Mouse (Mus musculus) inflammation-experienced regulatory T-cells, adult 6 months (primary cell): ENCODE data around the gene Cyfip2. TPM values are rescaled to one million over a fixed set of nuclear protein-coding genes. Genes with fewer than 3 reads are reported as not detected.

Experiments used
- ATAC-seq: one replicate; pipeline ENCODE4 v1.8.0; 2017
- polyA plus RNA-seq, 3 experiments: library from polyadenylated mRNA; unstranded; fragments of 100-300 nt; shearing (Covaris generic); gene quantifications; one replicate each; pipeline ENCODE4 v1.2.1; 2017

The Cyfip2 gene
- polyA plus RNA-seq, 3 experiments from 2014 or later, result 64.0 to 82.6 (median 70.0) TPM

DNA sequence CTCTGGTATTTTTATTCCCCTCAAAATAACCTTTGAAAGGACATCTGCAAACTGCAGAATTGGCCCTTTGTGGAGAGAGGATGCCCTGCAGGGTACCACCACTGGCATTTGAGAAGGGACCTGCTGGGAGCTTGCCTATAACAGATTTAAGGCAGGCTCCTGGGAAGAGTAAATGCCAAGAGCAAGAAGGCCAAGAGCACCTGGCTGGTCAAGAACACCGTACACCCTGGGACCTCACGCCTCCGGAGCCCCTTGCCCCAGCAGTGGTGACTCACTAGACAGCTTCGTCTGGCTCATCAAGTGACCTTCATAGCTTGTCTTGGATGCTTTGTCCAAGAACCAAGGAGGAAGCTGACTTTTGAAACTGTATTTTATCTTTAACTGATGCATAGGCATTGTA lies 79.9 kb downstream of the Cyfip2 start:
- ATAC-seq, result no peak

DNA sequence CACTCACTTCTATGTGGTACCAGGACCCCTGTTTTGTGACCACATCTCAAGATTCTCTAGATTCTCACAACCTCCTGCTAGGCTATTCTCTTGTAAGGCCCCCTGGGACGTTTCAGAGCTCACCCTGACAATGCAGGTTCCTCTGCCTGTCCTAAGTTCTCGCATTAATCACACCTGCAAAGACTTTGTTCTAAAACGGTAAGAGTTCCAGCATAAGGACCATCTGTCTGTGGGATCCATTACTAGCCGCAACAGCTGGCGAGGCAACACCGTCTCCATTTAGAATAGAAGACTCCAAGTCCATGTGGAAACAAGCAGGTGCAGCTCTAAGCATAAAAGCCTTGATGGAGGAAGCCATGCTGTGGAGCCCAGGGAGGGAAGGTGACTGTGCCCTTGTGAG lies 82.5 kb downstream of the Cyfip2 start:
- ATAC-seq, result no peak

DNA sequence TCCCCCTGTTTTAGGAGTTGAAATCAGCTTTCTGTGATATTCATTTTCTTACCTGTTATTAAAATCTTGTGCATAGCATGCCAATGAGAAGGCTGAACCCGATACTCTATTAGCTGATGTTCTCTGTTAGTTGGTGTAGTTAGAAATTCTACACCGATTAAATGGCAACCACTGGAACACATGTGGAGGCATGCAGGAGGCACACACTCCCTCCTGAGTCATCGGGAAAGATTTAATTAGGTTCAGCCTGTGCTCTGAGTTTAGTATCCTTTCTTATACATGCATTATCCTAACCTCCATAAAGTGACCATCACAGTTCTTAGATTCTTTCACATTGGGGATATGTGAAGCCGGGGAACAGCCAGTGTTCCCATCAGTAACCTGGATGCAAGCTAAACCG lies 87.3 kb downstream of the Cyfip2 start:
- ATAC-seq, result no peak

DNA sequence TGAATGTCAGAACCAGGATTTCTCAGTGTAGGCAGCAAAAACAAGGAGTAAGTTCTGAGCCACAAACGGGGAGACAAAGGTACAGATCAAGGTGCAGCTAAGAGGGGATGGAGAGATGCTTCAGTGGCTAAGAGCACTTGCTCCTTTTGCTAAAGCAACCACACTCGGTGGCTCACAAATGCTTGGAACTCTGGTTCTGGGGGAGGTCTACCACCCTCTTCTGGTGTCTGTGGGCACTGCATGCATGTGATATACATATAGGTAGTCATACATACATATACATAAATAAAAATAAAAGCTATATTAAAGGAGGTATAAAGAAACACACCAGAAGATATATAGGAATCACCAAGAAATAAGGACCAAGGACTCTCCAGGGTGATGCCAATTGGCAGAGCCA lies 89.1 kb downstream of the Cyfip2 start:
- no peak for ATAC-seq

DNA sequence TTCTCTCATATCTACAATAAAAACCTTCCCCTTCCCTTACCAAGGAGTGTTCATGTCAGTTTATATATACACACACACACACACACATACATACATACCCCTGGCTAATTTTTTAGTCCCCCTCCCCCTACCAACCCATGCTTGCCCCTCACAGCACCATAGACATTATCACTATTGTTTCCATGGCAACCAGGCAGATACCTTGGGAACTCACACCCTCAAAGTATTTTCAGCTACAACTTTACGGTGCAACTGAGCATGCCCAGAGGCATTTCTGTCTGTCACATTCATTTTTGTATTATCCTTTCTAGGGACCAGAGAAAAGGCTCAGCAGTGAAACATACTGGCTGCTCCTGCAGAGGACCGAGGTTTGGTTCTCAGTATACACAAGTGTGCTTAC lies 92.4 kb downstream of the Cyfip2 start:
- no peak for ATAC-seq

DNA sequence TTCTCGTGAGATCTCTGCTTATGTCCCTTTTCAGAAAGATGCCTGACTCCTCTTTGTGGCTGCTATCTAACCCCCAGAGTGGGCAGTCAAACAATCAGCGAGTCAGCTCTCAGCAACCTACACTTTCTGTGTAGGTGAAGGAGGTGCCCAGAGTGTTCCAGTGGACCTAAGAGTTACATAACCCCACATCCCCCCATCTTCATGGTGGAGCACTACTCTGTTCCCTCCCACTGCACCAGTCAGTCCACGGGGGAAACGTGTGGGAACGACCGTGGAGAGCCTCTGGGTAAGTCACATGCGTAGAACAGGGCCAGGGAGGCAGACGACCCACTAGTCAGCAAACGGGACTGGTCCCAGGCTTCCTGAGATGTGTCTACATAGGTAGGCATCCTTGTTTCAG lies 93.3 kb downstream of the Cyfip2 start:
- no peak for ATAC-seq

DNA sequence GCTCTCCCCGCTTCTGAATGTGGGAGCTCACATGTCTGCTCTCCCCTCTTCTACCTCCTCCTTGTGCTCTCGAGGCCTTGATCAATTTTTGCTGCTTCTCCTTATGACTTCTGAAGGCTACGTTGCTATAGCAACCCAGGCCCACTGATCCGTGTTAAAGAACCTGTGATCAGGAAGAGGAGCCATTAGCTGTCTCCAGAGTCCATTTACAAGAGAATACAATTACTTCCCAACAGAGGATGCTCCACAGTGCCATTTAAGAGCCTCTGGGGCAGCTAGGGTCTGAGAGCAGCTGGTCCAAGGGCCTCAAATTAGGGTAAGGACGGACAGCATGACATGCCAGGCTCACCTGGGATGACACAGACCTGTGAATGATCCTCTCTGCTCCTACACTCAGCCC lies 94.1 kb downstream of the Cyfip2 start:
- ATAC-seq, result no peak

DNA sequence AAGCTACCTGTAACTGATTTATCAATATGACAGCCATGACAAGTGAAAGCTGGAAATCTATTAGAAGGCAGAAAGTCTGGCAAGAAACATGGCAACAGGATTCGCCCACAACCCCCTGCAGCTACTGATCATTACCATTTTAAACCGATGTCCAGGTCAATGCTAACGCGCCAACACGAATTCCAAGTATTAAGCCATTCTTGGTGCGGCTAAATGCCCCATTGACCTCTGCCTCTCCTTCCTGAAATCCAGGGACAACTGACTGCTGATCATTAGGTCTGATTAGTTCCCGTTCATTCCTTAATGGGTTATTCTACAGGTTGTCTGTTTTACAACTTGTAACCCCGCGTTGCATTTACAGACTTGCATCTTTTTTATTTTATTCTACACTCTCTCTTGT lies 95.0 kb downstream of the Cyfip2 start:
- ATAC-seq, result no peak

DNA sequence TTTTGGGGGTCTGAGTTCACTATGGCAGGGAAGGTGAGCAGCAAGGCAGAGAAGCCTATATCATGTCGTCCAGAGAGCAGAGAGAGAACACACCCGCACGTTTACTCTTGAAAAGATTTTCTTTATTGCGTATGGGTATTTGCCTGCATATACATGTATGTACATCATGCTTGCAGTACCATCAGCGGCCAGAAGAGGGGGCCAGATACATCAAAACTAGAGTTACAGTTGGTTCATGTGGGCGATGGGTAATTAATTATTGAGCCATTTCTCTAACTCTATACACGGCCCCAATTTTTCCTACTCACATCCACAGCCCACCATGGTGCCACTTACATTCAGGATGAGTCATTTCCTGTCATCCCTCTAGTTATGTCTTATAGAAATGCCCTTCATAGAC lies 96.0 kb downstream of the Cyfip2 start:
- ATAC-seq, result no peak

DNA sequence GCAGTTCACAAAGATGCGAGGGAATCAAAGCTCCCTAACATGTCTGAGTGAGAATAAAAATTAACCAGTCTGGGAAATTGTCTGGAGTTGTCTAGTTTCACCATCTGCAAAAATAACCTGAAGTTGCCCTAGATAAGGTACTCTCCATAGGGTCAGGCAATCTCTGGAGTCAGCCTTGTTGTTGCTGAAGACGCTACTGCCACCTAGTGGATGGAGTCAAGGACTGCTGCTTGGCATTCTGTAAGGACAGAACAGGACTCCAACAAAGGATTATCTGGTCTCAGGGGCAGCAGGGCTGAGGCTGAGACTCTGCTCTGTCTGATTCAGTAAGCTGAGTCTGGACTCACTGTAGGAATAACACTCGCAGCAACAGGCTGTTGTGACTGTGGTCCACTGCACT lies 97.3 kb downstream of the Cyfip2 start:
- peak; percentile 60 for ATAC-seq

DNA sequence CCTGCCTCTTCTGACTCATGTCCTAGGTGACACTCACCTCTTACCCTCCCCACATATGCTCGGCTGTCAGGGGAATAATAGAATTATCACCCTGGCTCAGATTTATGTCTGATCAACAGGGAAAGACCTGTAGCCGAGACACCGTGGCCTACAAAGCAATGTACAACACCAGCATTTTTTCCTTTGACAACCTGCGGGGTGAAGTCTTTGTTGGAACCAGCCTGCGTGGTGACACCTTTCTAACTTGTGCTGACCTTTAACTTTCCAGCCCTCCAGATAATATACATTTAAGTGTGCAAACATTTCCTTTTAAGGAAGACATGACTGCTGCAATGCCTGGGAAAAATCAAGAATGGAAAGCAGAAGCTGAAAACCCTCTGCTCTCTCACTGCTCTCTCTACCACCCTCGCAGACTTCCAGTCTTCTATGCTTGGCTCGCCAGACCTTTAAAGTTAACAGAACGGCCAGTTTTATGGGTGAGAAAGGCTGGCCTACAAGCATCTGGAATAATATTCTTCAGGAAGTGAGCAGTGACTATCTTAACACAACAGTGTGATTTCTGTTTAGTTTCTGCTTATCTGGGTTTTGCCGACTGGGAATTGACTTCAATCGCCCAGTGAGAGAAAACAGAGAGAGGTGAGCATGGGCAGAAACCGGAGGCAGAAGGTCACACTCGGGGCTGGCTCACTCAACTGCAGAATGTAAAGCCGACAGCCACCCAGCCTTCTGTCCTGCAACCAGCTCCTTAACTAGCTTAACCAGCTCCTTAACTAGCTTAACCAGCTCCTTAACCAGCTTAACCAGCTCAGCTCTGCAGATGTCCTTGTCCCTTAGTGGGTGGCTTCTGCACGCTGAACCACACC lies 98.1 kb downstream of the Cyfip2 start:
- no peak for ATAC-seq

DNA sequence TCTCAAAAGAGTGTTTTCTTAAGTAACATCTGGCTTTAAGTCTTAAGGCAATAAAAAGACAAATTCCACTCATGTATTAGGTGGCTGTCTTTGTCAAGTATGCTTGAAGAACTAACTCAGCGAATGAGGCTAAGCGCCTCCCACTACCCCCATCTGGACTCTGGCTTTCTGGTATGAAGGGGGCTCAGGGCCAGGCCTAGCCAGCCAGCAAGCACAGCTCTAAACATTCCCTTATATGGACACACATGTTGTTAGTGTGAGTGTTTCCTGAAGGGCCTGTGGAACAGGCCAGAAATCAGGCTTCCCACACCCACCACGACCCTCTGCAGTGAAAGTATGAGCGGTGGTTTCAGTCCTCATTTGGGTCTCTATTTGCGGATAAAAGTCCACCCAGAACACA lies 98.8 kb downstream of the Cyfip2 start:
- ATAC-seq, result no peak

DNA sequence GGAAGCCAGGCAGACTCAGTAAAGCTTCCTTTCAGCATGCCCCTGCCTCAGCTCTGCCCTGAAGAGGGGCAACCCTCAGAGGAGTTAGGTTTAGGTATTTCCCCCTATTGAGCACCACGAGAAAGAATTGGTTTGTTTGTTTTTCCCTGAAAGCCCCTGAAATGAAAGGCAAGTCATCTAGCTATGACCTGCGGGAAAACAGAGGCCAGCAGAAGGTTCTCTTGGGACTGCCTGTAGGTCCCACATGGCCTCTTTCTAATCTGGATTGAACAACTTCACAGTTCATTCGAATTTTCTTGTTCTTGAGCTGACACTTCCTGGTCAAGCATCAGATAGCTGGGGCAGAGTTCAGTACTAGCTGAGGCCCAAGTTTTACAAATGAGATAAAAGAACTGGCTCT lies 100.8 kb downstream of the Cyfip2 start:
- no peak for ATAC-seq

DNA sequence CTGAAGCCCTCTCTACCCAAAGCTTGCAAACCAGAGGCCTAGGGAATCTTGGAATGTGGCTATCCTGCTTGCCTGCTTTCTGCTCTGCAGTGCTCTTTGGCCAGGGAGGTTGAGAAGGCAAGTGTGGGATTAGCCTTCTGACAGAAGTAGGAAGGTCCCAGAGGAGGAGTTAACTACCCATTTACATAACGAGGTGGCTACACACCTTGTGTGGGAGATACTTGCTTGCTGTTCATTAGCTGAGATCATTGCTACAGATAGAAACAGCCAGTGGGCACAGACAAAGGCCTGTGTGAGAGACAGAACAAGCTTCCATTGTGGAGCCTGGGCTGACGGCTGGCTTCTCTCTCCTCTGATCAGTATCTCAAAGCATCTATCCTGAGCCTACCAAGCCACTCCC lies 102.8 kb downstream of the Cyfip2 start:
- no peak for ATAC-seq

DNA sequence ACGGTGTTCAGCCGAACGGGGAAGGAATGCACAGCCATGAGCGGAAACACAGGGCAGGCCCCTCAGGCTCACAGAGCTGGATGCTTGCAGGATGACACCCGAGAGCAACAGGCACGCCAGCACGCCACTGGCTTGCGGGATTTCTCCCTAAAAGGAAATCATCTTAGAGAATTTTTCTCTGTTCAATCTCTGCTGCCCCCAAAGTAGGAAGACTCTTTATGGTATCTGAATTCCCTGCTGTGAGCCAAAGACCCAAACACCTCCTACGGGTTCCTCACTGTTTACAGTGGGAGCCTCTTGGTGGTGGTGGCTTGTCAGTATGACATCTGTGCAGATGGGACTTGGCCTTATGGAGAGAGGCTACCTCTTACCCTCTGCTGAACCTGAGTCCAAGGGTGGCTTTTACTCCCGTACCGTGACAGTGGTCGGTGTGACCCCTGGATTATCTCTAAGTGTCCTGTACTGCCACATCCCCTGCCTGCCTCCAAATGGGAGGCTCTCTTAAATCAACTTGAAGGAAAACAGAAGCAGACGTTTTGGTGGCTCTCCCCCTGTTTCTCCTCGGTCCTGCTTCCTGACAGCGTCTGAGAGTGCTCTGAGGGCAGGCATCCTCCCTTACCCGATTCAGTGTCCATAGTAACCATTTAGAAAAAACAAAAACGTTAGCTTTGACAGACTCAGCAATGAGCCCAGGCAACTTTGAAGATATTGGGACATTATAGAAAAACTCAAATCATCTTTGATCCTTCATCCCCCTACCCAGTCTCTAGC lies 106.8 kb downstream of the Cyfip2 start:
- ATAC-seq, result no peak

DNA sequence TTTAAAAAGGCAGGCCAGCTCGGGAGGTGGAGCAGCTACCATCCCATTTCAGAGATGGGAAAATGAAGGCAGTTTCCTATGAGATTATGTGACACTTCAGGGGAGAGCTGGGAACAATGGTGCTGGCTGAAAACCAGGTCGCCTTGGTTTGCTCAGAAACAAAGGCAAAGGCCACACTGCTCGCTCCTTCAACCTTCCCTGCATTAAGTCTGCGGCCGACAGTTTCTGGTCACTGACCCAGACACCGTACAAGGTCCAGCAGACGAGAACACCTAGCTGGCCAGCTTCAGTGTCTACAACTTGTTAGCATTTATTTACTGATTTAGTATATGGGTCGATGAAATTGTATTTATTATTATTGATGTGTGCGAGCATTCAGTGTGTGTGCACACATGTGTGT lies 107.8 kb downstream of the Cyfip2 start:
- no peak for ATAC-seq

DNA sequence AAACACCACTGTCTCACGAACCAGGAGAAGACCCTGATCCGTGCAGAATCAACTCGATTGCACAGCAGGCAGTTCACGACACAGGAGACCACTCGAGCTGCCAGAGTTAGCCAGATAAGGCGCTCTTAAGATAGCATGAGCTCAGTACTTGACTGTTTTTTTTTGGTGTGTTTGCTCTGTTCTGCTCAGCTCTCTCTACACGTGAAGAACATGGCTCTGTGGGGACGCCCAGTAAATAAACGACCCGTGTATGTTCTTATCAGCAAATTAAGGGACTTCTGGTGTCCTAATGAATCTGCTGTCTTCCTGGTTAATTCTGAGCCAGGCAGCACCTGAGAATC lies 110.1 kb downstream of the Cyfip2 start:
- ATAC-seq, result no peak

DNA sequence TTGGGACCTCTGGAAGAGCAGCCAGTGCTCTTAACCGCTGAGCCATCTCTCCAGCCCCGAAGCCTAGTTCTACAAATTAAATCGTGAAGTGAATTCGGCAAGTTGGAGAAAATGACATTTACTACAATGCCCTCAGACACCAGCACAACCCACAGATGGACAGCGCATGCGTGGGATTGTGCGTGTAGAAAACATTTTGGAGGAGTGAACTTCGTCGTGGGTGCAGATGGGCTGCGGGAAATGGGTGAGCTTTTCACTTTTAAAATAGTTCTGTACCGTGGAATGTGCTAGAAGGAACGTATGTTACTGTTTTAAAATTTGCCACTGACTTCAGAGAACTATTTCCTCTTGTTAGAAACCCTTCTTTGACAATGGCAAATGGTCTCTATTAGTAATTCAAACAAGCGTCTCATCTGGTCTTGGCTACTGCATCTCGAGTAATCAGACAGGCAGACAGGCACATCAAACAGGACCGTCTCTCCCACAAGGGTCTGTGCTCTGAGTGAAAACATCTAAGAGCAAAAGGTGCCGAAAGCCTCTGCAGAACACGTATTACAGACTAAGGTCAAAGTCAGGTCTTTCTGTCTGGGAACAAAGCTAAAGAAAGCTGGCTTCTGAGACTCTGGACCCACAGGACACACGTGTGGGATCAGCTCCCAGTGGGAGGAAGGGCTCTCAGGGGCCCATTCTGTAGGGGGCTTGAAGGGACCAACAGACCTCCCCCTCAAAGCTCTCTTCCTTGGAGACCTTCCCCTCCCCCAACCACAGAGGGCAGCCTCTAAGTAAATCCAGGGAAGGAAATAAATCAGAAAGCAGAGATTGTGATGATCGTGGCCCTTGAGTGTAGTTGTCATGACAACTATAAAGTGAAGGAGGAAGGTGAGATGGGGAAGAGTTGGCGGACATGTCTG lies 110.8 kb downstream of the Cyfip2 start:
- ATAC-seq, result no peak

DNA sequence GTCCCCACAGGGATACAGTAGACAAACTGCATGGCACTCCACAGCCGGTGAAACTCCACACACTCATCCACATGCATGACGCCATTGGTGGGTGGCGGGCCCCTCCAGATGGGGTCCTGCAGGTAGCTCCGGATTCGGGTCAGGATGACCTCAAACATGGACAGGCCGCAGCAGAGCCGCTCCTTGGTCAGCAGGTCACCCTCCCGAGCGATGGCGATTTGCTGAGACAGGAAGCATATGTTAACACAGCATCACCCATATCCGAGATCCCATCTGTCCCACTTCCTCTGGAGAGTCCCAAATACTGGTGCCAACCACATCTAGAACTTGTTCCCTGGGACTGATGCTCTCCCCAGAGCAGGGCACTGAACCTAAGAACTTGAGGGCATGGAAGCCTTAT lies 112.0 kb downstream of the Cyfip2 start:
- ATAC-seq, result no peak

DNA sequence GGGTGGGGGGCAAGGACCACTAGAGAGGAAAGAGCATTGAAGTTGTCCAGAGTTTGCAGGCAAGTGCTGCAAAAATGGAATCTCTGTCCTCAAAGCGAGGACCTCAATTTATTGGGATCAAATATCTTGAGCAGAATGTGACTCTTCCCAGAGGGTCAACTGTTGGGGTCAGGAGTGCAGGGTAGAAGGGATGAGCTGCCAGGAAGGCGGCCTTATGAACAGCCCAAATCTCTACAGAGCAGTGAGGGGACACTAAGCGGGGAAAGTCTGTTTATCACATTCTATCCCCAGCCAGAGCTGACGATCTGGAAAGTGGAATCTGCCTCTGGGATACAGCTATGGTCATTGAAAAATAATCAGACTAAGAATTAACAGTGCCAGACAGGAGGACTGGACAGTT lies 118.5 kb downstream of the Cyfip2 start:
- ATAC-seq, result no peak

DNA sequence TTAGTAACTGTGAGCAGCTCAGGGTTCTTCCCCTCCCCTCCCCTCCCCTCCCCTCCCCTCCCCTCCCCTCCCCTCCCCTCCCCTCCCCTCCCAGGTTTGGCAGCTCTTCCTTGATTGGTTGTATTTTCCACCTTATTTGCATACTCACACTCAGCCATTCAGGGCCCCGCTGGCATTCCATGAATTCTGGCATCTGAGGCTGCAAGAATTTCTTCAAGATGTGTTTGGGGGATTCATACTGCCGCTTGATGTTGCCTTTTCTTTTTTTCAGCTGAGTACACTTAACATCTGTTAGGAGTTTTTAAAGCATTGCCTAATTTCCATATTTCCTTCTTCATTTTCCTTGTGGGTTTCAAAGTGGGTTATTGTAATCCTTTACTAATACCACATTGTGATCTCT lies 124.4 kb downstream of the Cyfip2 start:
- ATAC-seq, result no peak

DNA sequence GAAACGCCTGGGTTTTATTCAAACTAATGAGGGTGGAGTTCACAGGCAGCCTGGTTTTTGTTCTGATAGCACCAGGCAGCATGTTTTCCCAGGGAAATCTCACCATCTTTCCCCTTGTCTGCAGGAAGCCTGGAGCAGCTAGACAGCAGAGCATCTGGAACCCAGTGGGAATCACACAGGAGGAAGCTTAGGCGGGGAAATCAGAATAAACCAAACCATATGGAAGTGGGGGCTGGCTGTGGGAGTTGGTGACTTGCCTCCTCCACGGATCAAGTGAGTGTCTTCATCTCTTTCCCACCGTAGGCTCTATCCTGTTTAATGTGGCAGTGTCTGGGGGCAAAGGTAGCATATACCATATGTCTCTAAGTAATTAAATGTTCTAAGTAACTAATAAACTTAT lies 127.2 kb downstream of the Cyfip2 start:
- ATAC-seq, result no peak

DNA sequence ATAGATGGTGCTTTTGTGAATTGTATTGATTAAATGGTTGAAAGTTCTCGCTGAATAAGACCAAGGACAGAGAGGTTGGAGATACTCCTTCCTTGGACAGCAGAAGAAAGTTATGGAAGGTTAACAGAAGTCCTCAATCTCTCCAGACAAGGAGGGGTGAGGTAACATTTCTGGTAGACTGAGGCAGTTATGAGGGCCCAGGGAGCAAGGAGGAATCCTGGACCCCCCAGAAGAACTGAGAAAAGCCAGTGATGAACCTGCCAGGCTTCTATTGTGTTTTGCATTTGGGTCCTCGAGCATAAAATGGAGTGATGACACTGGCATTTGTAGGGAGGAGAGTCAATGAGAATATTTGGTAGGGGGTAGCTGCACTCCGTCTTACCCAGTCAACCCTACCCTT lies 127.7 kb downstream of the Cyfip2 start:
- no peak for ATAC-seq
